Mouse (Mus musculus): ENCODE data around the gene Acoxl.

Acoxl gene

GRCm38 (mm10) chr2:128169972-128170371, 331.3 kb downstream of the Acoxl start:
- DNase-seq (ENCODE audit: low read depth in 1 of 2, low spot score in 2 of 2) = no peak

DNA sequence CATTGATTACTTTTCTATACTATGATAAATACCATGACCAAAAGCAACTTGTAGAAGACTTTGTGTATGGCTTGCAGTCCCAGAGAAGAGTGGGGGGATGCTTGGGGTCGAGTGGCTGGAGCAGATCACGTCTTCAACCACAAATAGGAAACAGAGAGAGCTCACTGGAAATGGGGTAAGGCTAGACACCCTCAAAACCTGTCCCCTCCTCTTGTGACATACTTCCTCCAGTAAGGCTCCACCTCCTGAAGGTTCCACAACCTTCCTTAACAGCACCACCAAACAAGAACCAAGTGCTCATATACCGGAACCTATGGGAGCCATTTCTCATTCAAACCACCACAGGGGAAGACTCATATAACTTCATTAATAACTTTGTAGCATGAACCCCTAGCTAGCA, 331.9 kb downstream of the Acoxl start:
- no peak for DNase-seq (ENCODE audit: low read depth in 1 of 2, low spot score in 2 of 2)

- no peak for DNase-seq (ENCODE audit: low read depth in 1 of 2, low spot score in 2 of 2)
Observed at GRCm38 (mm10) chr2:128172266-128172665, 333.6 kb downstream of the Acoxl start.
